Mouse (Mus musculus) lung, postnatal 0 days (tissue): ENCODE results near the gene Kdelc2.

Experiments
- CTCF ChIP-seq: IDR thresholded peaks from 2 replicates; pipeline ENCODE4 v1.5.1; 2016; ENCODE audit warnings: antibody characterized with exemption, mild to moderate bottlenecking
- EP300 ChIP-seq: IDR thresholded peaks from 2 replicates; pipeline ENCODE4 v1.6.1; 2016; ENCODE audit warnings: antibody characterized with exemption, mild to moderate bottlenecking, control low read depth

GRCm38 (mm10) chr9:53450609-53451008 is 66.8 kb downstream of the Kdelc2 start:
- no peak for TF ChIP-seq CTCF
- TF ChIP-seq EP300: no peak
